Mouse (Mus musculus) embryonic facial prominence, embryonic 10.5 days (tissue): ENCODE data around the gene Sgta. TPM values are rescaled to one million over a fixed set of nuclear protein-coding genes. Genes with fewer than 3 reads are reported as not detected.

Source experiments
- DNase-seq: peaks from one replicate; pipeline ENCODE4 v3.0.0-alpha.2; 2017; ENCODE audit warnings: low spot score
- H3K27ac ChIP-seq: fragments of 300-500 bp; sonication (generic); replicated peaks from 2 replicates; pipeline ENCODE4 v1.5.1; 2016; ENCODE audit warnings: mild to moderate bottlenecking
- H3K27me3 ChIP-seq: fragments of 300-500 bp; sonication (generic); replicated peaks from 2 replicates; pipeline ENCODE4 v1.6.1; 2016; ENCODE audit warnings: low read depth, mild to moderate bottlenecking; ENCODE audit not compliant: poor library complexity, severe bottlenecking
- H3K36me3 ChIP-seq: fragments of 300-500 bp; sonication (generic); replicated peaks from 2 replicates; pipeline ENCODE4 v1.6.1; 2016; ENCODE audit warnings: mild to moderate bottlenecking, moderate library complexity
- H3K4me1 ChIP-seq: fragments of 300-500 bp; sonication (generic); 2 replicates; pipeline ENCODE4 v1.6.1; 2016
- H3K4me3 ChIP-seq: fragments of 300-500 bp; sonication (generic); 2 replicates; pipeline ENCODE4 v1.5.1; 2016; ENCODE audit warnings: mild to moderate bottlenecking, moderate library complexity
- H3K9me3 ChIP-seq: fragments of 300-500 bp; sonication (generic); 2 replicates; pipeline ENCODE4 v1.6.1; 2016; ENCODE audit warnings: mild to moderate bottlenecking
- WGBS: fragments of 180-500 bp; shearing (Covaris S2); methylation state at CpG from one replicate; pipeline ENCODE4 v1.1.7; 2016; 5-methylcytosine and 5-hydroxymethylcytosine counted together
- polyA plus RNA-seq: library from polyadenylated mRNA; unstranded; fragments of >200 nt; fragmentation: Nextera tagmentation; extraction: Ambion mirVana; gene quantifications from 2 replicates; pipeline ENCODE4 v1.2.1, GENCODE M21; 2016

Sgta gene
- polyA plus RNA-seq, result 289 and 290 TPM in 2 replicates

DNA sequence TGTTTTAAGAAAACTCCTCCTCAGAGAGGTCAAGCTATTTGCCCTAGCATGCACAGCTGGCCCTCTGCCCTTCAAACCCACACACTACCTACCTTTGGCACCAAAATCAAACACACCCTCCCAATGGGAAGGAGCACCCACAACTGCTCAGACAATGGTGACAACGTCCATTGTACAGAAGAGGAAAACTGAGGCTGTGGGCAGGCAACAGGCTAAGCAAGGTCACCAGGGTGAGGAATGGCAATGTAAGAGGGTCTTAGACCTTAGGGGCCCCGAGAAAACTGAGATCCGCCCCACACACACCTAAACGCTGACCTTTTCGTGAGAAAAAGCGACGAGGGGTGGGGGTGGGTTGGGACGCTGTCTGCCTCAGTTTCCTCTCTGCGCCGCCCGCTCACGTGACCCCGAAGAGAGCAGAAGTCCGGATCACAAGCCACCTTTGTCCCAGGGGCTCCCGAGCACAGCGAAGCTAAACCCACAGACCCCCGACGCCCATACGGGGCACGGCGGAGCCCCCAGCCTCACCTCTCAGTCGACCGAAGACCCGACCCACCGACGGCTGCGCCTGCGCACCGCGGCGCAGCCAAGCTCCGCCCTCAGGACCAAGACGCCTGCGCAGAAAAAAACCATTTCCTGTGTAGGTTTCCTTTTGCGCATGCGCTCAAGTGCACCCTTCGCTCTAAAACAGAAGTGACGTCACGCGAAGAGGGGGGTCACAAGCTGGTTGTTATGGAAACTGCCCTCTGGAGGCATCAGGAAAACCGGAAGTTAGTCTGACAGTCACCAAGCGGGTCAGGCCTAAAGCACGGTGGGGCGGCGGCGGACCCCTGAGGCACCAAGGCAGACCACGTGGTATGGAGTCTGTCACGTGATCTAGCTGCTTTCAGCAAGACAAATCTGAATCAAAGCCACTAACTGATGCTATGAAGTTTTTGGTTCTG is at the start of gene Sgta:
Sgta (minus strand) TSS at position 579 of the 941 bp plus-strand sequence.
- Histone ChIP-seq H3K4me3 (peak within 1 kb of the TSS; percentile 88), H3K9me3 (no peaks in the 10 kb centered on the region), H3K36me3 (peaks cover 30% of the 10 kb centered on the region), H3K27ac (peak within 1 kb of the TSS; percentile 89), H3K4me1 (peaks cover 32% of the 10 kb centered on the region), H3K27me3 (no peaks in the 10 kb centered on the region)
- under 1% methylated on average over 48 of the region's 48 CpGs for WGBS
- peak; percentile 98 for DNase-seq

DNA sequence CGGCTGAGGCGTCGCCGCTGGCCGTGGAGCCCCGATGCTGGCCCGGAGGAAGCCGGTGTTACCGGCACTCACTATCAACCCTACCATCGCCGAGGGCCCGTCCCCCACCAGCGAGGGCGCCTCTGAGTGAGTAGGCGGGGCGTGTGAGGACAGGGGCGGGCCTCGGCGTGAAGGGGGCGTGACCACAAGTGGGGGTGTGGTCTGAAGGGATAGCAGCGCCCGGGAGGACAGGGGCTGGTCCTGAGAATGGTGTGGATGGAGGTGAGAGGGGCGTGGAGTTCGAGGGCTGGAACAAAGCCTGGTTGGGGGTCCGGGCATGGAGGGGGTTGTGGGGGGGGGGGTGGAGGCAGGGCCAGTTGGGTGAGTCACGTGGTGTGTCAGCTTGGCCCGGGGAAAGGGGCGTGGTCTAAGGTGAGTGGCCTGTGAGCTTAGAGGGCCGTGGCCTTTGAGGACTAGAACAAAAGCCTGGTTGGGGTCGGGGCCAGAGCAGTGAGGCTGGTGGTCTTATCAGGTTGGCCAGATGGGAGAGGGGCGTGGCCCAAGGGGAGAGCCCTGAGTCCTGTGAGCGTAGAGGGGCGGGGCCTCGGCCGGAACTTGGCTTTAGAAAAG is 46.2 kb upstream of the Sgta start:
- peaks cover 30% of the 10 kb centered on the region for H3K4me1 ChIP-seq
- DNase-seq, result peak; percentile 94
- peak overlapping the region; percentile 95 for H3K4me3 ChIP-seq
- peaks cover 39% of the 10 kb centered on the region for H3K36me3 ChIP-seq
- peak overlapping the region; percentile 99 for H3K27ac ChIP-seq
- no peaks in the 10 kb centered on the region for H3K9me3 ChIP-seq
- WGBS, result under 1% methylated on average over 35 of the region's 35 CpGs
- H3K27me3 ChIP-seq, result no peaks in the 10 kb centered on the region

DNA sequence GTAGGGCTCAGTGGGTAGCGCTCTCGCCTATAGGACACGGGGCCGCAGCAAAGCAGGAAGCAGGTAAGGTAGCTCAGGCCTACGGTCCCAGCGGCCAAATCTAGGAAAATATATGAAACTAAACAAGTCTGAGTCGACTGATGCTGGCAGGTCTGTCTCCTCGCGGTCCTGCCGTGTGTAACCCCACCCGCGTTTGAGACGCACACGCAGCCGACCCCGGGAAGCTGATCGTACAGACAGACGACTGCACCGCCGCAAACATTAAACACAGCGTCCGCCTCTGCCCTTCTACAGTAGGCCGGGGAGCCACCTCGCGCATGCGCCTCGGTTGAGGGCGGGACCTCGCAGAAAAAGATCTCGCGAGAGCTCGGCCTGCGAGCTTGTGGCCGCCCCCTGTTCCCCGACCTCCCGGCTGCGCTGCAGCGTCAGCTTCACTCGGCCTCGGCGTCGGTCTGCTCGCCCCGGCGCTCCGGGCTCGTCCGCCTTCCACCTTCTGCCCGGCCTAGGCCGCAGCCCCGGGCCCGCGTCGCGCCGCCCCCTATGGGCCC is 45.7 kb upstream of the Sgta start, which contains the start of gene Map2k2:
Map2k2 (plus strand) TSS at position 351 of the 548 bp plus-strand sequence.
- DNase-seq, result peak; percentile 97
- Histone ChIP-seq H3K4me3 (peak within 1 kb of the TSS; percentile 95), H3K36me3 (peaks cover 33% of the 10 kb centered on the region), H3K9me3 (no peaks in the 10 kb centered on the region), H3K27me3 (no peaks in the 10 kb centered on the region), H3K27ac (peak within 1 kb of the TSS; percentile 99), H3K4me1 (peaks cover 30% of the 10 kb centered on the region)
- under 1% methylated on average over 56 of the region's 56 CpGs for WGBS

DNA sequence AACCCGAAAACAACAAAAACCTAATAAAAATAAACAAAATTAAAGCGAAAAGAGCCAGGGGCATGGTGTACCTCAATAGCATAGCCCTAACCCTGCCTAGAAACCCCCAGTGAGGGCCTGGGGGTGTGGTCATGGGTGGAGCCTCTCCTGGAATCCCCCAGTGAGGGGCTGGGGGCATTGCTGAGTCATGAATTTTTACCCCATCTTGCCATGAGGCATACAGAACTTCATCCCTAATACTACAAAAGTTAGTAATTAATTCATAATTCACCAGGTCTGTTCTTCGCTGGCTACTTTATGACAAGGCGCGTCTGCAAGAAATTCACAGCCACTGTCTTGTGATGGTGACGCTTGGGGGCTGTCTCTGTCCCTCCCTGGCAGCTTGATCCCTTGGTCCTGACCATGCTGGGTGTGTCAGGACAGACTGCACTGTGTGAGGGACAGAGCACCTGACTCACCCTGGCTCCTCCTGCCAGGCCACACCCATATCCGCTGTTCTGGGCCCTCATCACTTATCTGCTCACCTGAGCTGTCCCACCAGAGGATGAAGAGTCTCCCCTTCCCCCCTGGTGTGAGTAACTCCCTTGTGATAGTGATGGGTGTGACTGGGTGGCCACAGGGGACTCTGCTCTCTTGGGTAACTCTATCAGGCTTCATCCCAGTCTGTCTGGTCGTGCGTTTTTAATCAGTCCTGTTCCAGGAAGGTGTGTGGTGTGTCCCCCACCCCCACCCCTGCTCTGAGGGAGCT is 35.1 kb upstream of the Sgta start:
- H3K36me3 ChIP-seq, result no peaks in the 10 kb centered on the region
- H3K4me3 ChIP-seq, result no peak overlapping the region
- 0 out of 2 replicates have a peak, but pooled peaks cover 5% of the 10 kb centered on the region for H3K27me3 ChIP-seq
- no peak for DNase-seq
- 65% methylated on average over 9 of the region's 9 CpGs for WGBS
- no peak overlapping the region for H3K27ac ChIP-seq
- H3K4me1 ChIP-seq, result peaks cover 10% of the 10 kb centered on the region; the same call in 1 of the 2 replicates
- H3K9me3 ChIP-seq, result 0 out of 2 replicates have a peak, but pooled peaks cover 3% of the 10 kb centered on the region

DNA sequence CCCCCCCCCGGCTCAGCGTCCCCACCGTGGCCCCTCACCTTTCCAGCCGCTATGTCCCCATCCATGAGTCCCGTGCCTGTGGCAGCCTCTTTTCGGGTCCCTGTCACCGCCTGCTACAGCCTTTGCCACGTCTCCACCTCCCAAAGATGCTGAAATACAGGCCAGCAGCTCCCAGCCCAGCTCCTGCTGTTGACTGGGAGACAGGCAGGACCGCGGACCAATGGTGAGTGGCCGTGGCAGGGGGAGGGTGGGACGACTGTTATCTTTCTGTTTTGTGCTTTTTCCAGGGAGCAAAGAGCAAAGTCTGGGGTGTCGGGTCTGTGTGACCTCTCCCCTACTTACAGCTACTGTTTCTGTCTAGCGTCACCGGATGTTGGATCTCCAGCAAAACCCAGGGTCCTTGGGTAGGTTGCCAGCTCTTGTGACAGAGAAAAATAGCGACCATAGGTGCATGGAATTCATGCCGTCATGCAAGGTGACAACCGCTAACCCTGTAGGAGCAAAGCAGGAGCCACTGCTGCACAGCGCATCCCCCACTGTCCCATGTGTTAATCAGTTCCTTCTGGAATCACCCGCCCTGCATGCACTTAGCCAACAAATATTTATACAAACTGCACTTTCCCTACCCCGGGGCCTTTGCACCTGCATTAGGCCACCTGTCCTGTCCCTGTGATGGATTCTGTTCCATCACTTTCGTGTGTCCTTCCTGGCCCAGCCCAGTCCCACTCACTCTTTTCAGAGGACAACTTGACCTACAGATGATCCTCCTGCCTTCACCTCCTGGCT is 32.7 kb upstream of the Sgta start:
- H3K27ac ChIP-seq, result no peak overlapping the region
- H3K36me3 ChIP-seq, result no peaks in the 10 kb centered on the region
- DNase-seq, result peak; percentile 35
- H3K4me3 ChIP-seq, result no peak overlapping the region
- WGBS, result 57% methylated on average over 22 of the region's 22 CpGs
- 0 out of 2 replicates have a peak, but pooled peaks cover 5% of the 10 kb centered on the region for H3K27me3 ChIP-seq
- H3K9me3 ChIP-seq, result 0 out of 2 replicates have a peak, but pooled peaks cover 3% of the 10 kb centered on the region
- H3K4me1 ChIP-seq, result peaks cover 22% of the 10 kb centered on the region

DNA sequence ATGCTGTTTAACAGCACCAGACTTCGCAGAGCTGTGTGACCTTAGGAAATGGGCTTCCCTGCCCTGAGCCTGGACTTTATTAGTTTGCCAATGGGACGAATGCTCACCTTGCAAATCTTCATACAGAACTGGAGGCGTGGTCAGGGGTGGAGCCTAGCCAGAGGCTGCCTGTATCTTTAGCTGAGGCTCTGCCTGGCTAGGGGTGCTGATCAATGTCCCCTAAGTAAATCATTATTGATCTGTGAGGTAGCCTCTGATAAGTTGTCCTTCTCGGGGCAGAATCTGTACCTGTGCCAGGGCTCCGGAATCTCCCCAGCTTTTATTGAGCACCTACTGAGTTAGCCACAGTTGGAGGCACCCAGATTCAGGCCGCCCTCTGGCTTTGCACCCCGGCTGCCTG is 30.6 kb upstream of the Sgta start:
- Histone ChIP-seq H3K36me3 (no peaks in the 10 kb centered on the region), H3K27me3 (0 out of 2 replicates have a peak, but pooled peaks cover 5% of the 10 kb centered on the region), H3K9me3 (no peaks in the 10 kb centered on the region; the same call in 1 of the 2 replicates), H3K27ac (no peak overlapping the region), H3K4me1 (peaks cover 22% of the 10 kb centered on the region), H3K4me3 (no peak overlapping the region)
- no peak for DNase-seq
- WGBS, result 83% methylated on average over 7 of the region's 7 CpGs

DNA sequence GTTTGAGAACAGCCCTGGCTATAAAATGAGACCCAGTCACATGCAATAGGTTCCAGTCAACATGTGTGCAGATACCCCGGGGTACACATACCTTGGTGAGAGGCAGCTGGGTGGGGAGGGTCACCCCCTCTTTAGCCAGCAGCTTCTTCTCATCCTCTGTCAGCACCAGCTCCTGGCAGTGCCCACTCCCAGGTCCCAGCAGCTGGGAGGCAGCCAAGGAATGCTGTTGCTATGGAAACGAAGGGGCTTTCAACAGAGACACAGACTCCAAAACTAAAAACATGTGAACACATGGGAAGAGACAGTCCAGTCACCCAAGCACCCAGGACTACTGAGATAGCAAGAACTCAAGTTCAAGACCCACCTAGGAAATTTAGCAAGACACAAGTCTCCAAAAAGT is 29.2 kb upstream of the Sgta start:
- Histone ChIP-seq H3K4me1 (peaks cover 22% of the 10 kb centered on the region), H3K4me3 (no peak overlapping the region), H3K27ac (no peak overlapping the region), H3K36me3 (no peaks in the 10 kb centered on the region), H3K9me3 (no peaks in the 10 kb centered on the region; the same call in 1 of the 2 replicates), H3K27me3 (0 out of 2 replicates have a peak, but pooled peaks cover 5% of the 10 kb centered on the region)
- 69% methylated on average over 2 of the region's 2 CpGs for WGBS
- peak; percentile 56 for DNase-seq

DNA sequence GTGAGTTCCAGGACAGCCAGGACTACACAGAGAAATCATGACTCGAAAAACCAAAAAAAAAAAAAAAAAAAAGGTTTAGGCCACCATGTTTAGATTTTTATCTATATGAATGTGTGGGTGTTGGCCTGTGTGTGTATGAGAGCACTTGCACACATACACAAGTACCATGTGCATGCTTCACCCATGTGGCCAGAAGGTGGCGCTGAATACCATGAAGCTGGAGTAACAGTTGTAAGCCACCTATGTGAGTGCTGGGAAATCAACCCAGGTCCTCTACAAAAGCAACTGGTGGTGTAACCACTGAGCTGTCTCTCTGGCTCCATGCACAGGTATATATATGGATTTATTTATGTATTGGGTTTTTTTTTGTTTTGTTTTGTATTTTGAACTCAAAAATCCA is 27.0 kb upstream of the Sgta start:
- H3K27ac ChIP-seq, result no peak overlapping the region
- no peaks in the 10 kb centered on the region for H3K27me3 ChIP-seq
- peak; percentile 23 for DNase-seq
- peaks cover 17% of the 10 kb centered on the region for H3K36me3 ChIP-seq
- WGBS, result 49% methylated on average over 2 of the region's 2 CpGs
- peaks cover 19% of the 10 kb centered on the region for H3K4me1 ChIP-seq
- H3K9me3 ChIP-seq, result no peaks in the 10 kb centered on the region; the same call in 1 of the 2 replicates
- H3K4me3 ChIP-seq, result no peak overlapping the region

DNA sequence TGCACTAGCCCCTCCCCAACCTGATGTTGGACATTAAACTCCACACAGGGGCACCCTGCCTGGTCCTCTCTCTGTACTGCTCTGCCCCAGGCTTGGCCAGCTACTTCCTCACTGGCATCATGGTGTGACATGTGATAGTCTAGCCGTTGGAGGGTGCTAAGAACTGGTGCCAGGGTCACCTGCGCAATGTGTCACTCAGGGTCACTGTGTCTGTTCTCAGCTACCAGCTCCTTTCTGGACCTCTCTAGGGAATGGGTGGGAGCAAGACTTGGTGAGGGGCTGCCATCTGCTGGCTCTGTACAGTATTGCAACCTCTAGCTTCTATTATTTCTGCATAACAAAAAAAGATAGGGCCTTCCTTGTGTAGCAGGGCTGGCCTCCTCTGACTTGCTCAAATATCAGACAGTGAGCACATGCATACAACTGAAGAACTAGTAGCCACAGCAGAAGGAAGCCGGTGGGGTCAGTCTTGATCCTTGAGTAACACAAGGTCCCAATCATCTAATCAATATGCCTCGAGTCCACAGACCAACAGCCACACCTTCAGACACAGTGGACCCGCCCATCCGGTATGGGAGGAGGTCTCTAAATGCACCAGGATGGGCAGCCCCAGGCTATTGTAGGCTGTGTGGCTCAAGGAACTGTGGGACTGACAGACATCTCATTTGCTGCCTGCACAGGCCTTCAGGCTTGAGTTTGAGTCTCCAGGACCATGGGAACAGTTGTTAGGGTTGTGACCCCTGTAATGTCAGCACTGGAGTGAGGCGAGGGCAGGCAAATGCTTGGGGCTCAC is 22.4 kb upstream of the Sgta start:
- H3K36me3 ChIP-seq, result peaks cover 63% of the 10 kb centered on the region
- no peaks in the 10 kb centered on the region for H3K4me1 ChIP-seq
- WGBS, result 80% methylated on average over 7 of the region's 7 CpGs
- no peaks in the 10 kb centered on the region; the same call in 1 of the 2 replicates for H3K9me3 ChIP-seq
- H3K27ac ChIP-seq, result no peak overlapping the region
- no peaks in the 10 kb centered on the region for H3K27me3 ChIP-seq
- peak; percentile 57 for DNase-seq
- no peak overlapping the region for H3K4me3 ChIP-seq

DNA sequence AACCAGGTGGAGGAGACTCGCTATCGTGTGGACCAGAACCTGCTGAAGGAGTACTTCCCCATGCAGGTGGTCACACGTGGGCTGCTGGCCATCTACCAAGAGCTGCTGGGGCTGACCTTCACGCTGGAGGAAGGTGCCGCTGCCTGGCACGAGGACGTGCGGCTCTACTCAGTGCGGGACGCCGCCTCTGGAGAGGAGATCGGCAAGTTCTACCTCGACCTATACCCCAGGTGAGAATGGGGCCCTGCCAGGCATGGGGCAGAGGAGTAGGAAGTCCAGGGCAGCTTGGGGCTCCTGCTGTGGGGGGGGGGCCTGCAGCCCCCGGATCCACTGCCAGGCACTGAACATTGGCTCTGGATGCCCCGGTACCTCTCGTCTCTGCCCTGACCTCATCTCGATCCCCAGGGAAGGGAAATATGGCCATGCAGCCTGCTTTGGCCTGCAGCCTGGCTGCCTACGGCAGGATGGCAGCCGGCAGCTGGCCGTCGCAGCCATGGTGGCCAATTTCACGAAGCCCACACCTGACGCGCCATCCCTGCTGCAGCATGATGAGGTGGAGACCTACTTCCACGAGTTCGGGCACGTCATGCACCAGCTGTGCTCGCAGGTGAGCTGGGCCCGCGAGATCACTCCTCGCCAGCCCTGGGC is 20.2 kb upstream of the Sgta start:
- 95% methylated on average over 31 of the region's 31 CpGs for WGBS
- DNase-seq, result no peak
- H3K9me3 ChIP-seq, result no peaks in the 10 kb centered on the region
- H3K4me1 ChIP-seq, result no peaks in the 10 kb centered on the region
- no peaks in the 10 kb centered on the region for H3K27me3 ChIP-seq
- H3K27ac ChIP-seq, result no peak overlapping the region
- peaks cover 85% of the 10 kb centered on the region for H3K36me3 ChIP-seq
- no peak overlapping the region for H3K4me3 ChIP-seq
